Comparison of ENCODE assay signal across 15 mouse cellular contexts in genomic region chr9:67849846-67850245, GRCm38 (mm10). TPM values are rescaled to one million over a fixed set of nuclear protein-coding genes. Genes with fewer than 3 reads are reported as not detected.
"Had no signal": no experiment of that assay in that cellular context is flagged by ENCODE, and none has a peak within 500 bp of the region (broad histone marks: within the 10 kb centered on the region; RNA-seq: fewer than 3 reads in every experiment).

No protein-coding gene starts in this region.

- ATAC-seq: inflammation-experienced regulatory T-cells, adult 6 months had no signal

- H3K27me3 ChIP-seq: limb, embryonic 13.5 days; lung, embryonic 15.5 days; neural tube, embryonic 15.5 days had no signal

- H3K9ac ChIP-seq: limb, embryonic 13.5 days; lung, embryonic 15.5 days; neural tube, embryonic 15.5 days had no signal

- H3K4me2 ChIP-seq: limb, embryonic 13.5 days; lung, embryonic 15.5 days; neural tube, embryonic 15.5 days had no signal

- H3K4me1 ChIP-seq: midbrain, embryonic 10.5 days had no signal

- H3K4me3 ChIP-seq: limb, embryonic 13.5 days; lung, embryonic 15.5 days; midbrain, embryonic 10.5 days; myocyte; neural tube, embryonic 15.5 days had no signal

- DNase-seq: kidney, adult 8-10 months; kidney, postnatal 36 days; left cerebral cortex, postnatal 4 days; midbrain, embryonic 14.5 days; right cerebral cortex, adult 18-20 months; right cerebral cortex, postnatal 25 days; thymus, postnatal 36 days had no signal

- H3K27ac ChIP-seq: kidney, postnatal 0 days; limb, embryonic 13.5 days; lung, embryonic 15.5 days; midbrain, embryonic 10.5 days; neural tube, embryonic 15.5 days had no signal

- H3K9me3 ChIP-seq: limb, embryonic 13.5 days; lung, embryonic 15.5 days; midbrain, embryonic 10.5 days; neural tube, embryonic 15.5 days had no signal

RNA-seq across cellular contexts. Expression of gene C2cd4a, which starts 17.7 kb away (rescaled TPM):
- total RNA-seq: left cerebral cortex, postnatal 4 days had no signal
- polyA plus RNA-seq: inflammation-experienced regulatory T-cells, adult 6 months; midbrain, embryonic 10.5 days; myocyte; neural tube, embryonic 11.5 days had no signal
